Mouse (Mus musculus) neutrophil, adult 5-6 weeks (primary cell): Measurements from ENCODE around the gene Stk33. TPM values are rescaled to one million over a fixed set of nuclear protein-coding genes. Genes with fewer than 3 reads are reported as not detected.
"Not testable (repeated sequence)": the region's sequence is repeated elsewhere in the genome, so short reads cannot be mapped to it uniquely, and the experiment has no call there.

Experiments used
- ATAC-seq: fragments of 151-379, 151-347 bp; 2 replicates; pipeline ENCODE4 v1.8.0; 2017; ENCODE audit warnings: mild to moderate bottlenecking, moderate TSS enrichment; ENCODE audit not compliant: insufficient number of reproducible peaks, poor library complexity, low FRiP score, severe bottlenecking; ENCODE audit errors: extremely low read depth
- total RNA-seq: library from RNA; stranded (forward); fragments of 200-1000 nt; gene quantifications from 2 replicates; pipeline ENCODE4 v1.2.3, GENCODE M21; 2017

Stk33 gene
- total RNA-seq, 1 experiment from 2014 or later: not detected

- not testable (repeated sequence) for ATAC-seq
Measured at GRCm38 (mm10) chr7:109373556-109373955, 65.3 kb downstream of the Stk33 start.

DNA sequence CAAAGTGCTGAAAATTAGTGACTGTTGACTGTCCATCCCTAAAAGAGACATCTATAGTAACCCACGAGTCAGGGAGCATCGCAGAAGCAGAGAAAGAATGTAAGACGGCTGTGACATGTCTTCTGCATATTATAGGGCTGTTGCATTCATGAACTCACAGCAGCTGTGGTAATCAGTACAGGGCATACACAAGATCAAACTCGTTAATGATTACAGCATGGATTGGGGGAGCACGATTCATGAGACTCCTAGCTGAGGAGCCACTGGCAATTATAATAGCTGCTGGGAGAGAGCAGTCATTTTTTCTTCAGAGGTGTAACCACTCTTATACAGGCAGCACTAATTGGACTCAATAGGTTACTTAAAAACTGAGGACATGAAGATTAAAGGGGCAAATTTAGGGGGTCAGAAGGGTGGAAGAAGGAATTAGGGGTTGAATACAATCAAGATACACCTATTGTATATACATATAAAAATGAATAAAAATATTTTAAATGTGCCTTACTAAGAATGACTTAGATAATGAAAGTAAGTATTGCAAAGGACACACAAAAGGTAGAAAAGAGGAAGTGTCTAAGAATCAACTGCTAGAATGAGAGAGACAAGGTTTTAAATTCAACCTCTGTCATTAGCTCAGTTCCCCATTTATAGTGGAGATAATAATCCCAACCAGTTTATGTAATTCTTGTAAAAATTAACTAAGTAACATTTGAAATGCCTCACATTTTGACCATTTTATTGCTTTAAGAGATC, 80.3 kb downstream of the Stk33 start:
- ATAC-seq: no peak

DNA sequence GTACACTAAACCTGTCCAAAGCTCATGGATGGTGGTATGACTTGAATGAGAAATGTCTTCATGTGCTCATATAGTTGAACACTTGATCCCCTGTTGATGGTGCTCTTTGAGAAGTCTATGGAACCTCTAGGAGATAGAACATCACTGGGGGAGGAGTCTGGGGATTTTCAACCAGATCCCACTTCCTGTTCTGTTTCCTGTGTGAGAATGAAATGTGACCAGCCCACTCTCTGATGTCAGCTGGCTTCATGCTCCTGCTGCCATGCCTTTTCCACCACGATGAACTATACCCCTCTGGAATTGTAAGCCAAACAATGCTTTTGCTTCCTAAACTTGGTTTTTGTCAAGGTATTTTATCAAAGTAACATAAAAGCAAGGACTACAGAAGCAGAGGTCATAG, 81.0 kb downstream of the Stk33 start:
- ATAC-seq: no peak

DNA sequence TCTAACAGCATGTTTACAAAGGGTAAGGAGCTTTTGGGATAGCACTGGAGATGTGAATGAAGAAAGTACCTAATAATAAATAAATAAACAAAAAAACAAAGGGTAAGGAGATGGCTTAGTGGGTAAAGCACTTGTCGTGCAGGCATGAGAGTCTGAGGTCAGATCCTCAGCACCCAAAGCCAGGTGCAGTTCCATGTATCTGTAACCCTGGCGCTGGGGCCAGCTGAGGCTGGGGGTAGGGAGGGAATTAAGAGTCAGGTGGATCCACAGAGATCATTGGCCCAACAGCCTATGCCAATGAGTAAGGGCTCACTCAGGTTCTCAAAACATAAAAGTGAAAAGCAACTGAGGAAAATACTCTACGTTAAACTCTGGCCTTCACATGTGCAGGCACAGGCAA, 91.6 kb downstream of the Stk33 start:
- ATAC-seq: no peak

DNA sequence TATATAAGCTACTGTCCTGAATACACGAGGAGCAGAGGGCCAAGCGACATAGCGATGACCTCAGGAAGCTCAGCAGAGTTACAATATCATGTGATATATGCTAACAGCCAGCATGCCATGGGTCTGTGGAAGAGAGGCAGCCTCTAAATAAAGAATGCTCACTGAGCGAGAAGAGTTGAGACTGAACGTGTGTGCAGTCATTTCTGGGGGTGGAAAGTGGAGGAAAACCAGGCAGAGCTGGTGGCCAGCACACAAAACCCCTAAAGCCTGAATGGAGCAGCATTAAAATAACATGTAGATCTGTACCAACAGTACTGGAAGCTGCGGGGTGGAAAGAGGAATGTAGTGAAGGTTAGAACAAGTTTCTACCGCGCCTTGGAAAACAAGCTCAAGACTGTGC, 107.2 kb downstream of the Stk33 start:
- no peak for ATAC-seq

DNA sequence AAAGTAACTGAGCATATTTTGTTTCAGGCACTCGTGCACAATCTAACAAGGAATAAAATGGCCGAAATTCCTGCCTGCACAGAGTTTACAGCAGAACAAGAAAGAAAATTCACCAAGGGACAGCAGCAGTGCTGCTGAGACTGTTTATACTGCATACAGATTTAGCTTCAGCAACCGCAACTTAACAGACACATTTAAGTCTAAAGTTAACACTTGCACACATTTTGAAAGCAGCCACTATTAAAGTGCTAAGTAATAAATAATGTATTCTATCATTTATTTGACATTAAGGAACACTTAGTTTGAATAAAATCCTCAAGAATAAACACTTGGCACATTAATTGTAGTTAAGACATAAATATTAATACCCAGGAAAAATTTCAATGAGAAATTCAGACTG, 110.1 kb downstream of the Stk33 start:
- no peak for ATAC-seq

DNA sequence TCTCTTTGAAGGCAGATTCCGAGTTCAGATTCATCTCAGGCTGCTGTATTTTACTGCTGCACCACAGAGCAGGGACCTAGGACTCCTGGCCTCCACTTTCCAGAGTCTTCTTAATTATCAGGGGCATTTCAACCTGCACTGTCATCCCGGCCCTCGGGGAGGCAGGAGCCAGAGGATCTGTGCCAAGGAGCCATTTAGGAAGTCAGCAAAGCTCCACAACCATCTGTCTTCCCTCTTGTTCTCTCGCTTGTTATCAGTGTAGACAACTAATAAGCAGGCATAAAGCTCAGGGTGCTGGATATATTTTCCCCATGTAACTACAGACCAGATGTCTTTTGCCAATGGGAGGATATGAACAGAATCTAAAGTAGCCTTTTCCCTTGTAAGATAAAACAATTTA, 112.1 kb downstream of the Stk33 start:
- no peak for ATAC-seq

DNA sequence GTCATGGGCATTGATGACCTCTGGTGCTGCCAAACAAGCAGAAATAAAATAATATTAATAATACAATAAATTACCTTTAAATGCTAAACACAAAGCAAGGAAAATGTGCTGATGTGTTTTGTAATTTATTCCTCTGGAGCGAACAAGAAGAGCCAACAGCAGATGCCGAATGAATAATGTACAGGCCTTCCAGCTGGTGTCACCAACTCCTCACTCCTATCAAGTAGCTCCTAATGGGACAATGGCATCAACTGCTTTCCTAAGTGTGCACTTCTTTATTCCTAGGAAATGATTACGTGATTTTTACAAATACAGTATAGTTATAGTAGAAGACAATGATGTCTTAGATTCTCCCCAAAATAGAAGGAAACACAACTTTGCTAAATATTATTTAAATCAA, 113.2 kb downstream of the Stk33 start:
- no peak for ATAC-seq

- no peak for ATAC-seq
Measured at GRCm38 (mm10) chr7:109325169-109325568, 113.7 kb downstream of the Stk33 start.

- ATAC-seq: no peak
Measured at GRCm38 (mm10) chr7:109309506-109309905, 129.4 kb downstream of the Stk33 start.

GRCm38 (mm10) chr7:109295807-109296206, 143.1 kb downstream of the Stk33 start:
- ATAC-seq: no peak

- no peak for ATAC-seq
Measured at GRCm38 (mm10) chr7:109295351-109295750, 143.5 kb downstream of the Stk33 start.

DNA sequence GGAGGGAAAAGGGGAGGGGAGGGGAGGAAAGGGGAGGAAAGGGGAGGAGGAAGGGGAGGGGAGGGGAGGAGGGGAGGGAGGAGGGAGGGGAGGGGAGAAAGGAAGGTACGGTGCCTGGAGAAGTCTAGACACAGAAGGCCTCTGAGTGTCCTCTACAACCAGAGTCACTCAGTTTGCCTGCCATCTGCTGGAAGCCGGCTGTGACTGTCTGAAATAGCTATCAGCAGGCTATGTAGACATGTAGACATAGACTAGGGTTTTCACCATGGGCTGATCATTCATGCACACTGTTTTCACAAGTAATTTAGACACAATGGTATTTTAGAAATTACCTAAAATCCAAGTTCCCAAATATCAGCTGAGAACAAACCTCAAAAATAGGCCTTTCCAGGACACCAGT, 148.4 kb downstream of the Stk33 start:
- ATAC-seq: no peak

DNA sequence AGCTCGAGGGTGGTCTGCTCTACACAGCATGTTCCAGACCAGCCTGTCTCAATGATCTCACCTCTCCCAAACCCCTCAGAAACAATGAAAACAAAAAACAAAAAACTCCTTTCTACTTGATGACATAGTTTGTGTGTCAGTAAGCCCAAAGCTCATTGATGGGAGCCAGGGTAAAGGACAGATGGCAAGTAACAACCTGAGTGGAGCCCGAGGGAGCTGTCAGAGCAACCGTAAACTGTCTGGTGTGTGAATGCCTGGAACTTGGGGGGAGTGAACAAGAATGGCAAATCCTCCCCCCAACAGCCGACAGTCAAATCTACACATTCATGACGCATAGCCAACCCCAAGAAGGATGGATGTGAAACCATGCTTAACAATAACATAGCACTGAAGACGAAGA, 149.8 kb downstream of the Stk33 start:
- no peak for ATAC-seq

DNA sequence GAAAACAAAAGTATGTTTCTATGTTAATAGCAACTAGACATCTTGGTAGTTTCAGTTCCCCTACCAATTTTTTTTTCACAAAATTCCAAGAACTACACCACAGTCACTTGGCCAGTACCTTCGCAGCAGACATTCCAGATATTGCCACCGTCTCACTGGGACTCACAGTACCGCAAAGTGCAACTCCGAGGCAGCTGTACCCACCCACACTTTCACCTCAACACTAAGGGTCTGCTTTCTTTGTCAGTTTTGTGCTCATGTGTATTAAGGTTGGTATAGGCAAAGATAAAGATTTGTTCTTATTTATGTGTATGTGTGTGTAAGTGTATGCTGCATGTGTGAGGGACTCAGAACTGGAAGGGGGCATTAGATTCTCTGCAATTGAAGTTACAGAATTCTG, 156.8 kb downstream of the Stk33 start:
- no peak for ATAC-seq

DNA sequence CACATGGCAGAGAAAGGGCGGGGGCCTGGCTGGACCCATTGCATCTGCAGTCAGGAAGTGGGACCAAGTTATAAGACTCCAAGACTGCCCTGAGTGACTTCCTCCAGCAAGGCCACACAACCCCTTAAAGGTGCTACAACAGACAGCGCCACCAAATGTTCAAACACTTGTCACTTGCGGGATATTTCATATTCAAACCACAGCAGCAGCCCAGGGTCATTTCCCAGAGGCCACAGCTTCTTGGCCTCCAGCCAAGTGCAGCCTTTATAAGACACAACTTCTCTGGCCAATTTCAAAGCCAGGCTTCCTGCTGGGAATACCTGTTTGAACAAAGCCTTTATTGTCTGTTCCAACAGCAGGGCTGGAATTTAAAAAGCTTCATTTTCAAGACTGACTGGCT, 162.3 kb downstream of the Stk33 start:
- ATAC-seq: no peak

GRCm38 (mm10) chr7:109275901-109276300, 163.0 kb downstream of the Stk33 start:
- no peak for ATAC-seq

DNA sequence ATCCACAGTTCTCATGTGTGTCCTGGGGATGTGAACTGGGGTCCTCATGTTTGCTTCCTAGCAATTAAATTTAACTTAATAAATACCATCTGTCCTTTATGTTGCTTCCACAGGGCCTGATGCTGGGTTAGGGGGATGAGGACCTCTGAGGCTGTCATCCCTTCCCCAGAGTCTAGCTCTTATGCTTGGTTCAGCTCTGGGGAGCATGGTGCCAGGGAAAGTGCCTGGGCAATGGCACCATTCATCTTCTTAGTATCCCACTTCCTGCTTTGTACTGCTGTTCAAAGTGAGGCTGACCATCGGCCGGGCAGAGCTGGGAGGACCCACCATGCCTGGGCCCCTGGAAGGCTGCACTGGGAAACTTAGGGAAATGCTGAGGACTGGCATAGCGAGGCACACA, 163.7 kb downstream of the Stk33 start:
- ATAC-seq: no peak

DNA sequence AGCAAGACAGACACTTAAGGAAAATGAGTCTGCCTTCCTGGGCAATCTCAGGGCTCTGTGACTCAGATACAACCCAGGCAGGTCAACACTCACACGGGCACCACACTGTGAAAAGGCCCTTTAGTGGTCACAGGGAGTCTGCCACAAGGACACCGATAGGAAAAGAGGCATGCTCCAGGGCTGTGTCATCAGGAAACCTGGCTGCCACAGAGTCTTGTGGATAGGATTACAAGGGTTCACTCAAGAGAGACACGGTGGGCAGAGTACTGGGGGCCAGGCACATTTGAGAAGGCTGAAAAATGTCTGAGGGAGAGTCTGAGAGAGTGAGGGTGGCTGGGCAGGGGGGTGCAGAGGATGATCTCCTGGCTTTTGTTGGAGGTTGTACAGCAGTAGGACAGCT, 164.6 kb downstream of the Stk33 start:
- ATAC-seq: no peak

GRCm38 (mm10) chr7:109269046-109269445, 169.8 kb downstream of the Stk33 start:
- ATAC-seq: no peak

GRCm38 (mm10) chr7:109267370-109267769, 171.5 kb downstream of the Stk33 start:
- no peak for ATAC-seq
